In the genomic region with DNA sequence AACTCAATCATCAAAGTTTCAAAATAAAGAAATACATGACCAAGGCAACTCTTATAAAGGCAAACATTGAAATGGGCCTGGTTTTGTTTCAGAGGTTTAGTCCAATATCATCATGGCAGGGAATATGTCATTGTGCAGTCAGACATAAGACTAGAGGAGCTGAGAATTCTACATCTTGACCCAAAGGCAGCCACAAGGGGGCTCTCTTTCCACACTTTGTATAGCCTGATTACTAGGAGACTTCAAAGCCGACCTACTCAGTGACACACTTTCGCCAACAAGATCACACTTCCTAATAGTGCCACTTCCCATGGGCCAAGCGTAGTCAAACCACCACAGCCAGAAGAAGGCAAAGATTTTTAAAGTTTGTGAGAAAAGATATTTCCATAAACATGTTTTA, we compare ENCODE assay signal across 7 mouse cellular contexts.
DNase-seq lines count a peak whose midpoint lies in the region; ATAC-seq lines count a peak whose summit lies in the region.

No protein-coding gene starts in this region.

- no peak for ATAC-seq in monocyte, adult 5-6 weeks (replicated peaks; ENCODE audit: insufficient number of reproducible peaks, low FRiP score, low TSS enrichment, poor library complexity, severe bottlenecking)

- peak; percentile 24 for DNase-seq in layer of hippocampus, adult 11-12 months (ENCODE audit: low spot score)
- no peak for DNase-seq in layer of hippocampus, adult 9-11 months
- peak; percentile 41 for DNase-seq in MEL-GATA-1-ER (ENCODE audit: extremely low read depth, low read depth)
- DNase-seq in adrenal gland, postnatal 25 days: peak; percentile 16
- peak; percentile 51 for DNase-seq in induced T-regulatory cell, adult 2 months (ENCODE audit: low read depth)
- DNase-seq in retina, postnatal 7 days (ENCODE audit: low read depth, low spot score): peak; percentile 9
